Mouse (Mus musculus) forebrain, embryonic 10.5 days (tissue): ENCODE measurements around the gene Tnpo1. TPM values are rescaled to one million over a fixed set of nuclear protein-coding genes. Genes with fewer than 3 reads are reported as not detected.

Source experiments
- DNase-seq: peaks from one replicate; pipeline ENCODE4 v3.0.0-alpha.2; 2017; ENCODE audit warnings: low spot score; ENCODE audit errors: extremely low spot score
- H3K27ac ChIP-seq: fragments of 300-500 bp; sonication (generic); 2 replicates; pipeline ENCODE4 v1.5.1; 2016; ENCODE audit warnings: mild to moderate bottlenecking
- H3K27me3 ChIP-seq: fragments of 300-500 bp; sonication (generic); 2 replicates; pipeline ENCODE4 v1.6.1; 2016; ENCODE audit warnings: mild to moderate bottlenecking; ENCODE audit not compliant: poor library complexity, severe bottlenecking
- H3K36me3 ChIP-seq: fragments of 300-500 bp; sonication (generic); replicated peaks from 2 replicates; pipeline ENCODE4 v1.6.1; 2016; ENCODE audit warnings: mild to moderate bottlenecking, moderate library complexity
- H3K4me1 ChIP-seq: fragments of 300-500 bp; sonication (generic); 2 replicates; pipeline ENCODE4 v1.6.1; 2016
- H3K4me3 ChIP-seq: fragments of 300-500 bp; sonication (generic); 2 replicates; pipeline ENCODE4 v1.5.1; 2016; ENCODE audit warnings: mild to moderate bottlenecking, moderate library complexity
- H3K9me3 ChIP-seq: fragments of 300-500 bp; sonication (generic); 2 replicates; pipeline ENCODE4 v1.6.1; 2016; ENCODE audit warnings: mild to moderate bottlenecking, moderate library complexity
- WGBS: fragments of 180-500 bp; shearing (Covaris S2); methylation state at CpG from one replicate; pipeline ENCODE4 v1.1.7; 2016; 5-methylcytosine and 5-hydroxymethylcytosine counted together
- polyA plus RNA-seq: library from polyadenylated mRNA; unstranded; fragments of >200 nt; fragmentation: Nextera tagmentation; extraction: Ambion mirVana; gene quantifications from 2 replicates; pipeline ENCODE4 v1.2.1, GENCODE M21; 2016

Tnpo1 gene
- polyA plus RNA-seq, 1 experiment from 2014 or later, result 98.5 TPM

DNA sequence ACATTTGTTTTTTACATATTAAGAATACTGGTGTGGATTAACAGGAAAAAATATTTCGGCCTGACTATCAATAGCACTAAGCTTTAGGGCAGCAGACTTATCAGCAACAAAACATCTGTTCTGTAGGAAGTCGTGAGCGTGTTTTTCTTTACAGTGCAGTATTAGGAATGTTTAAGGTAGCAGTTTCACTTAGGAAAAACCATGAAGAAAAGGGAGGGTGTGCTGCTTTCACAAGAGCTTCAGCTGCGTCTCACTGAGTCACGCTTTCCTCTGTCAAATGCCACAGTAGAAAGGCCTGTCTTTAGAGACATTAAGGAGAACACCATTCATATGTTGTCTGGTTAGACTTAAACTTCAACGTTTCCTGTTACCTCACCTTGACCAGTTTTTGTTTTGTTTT lies 116.0 kb downstream of the Tnpo1 start:
- Histone ChIP-seq H3K9me3 (no peaks in the 10 kb centered on the region), H3K4me1 (peaks cover 16% of the 10 kb centered on the region), H3K27ac (no peak overlapping the region), H3K36me3 (peaks cover 11% of the 10 kb centered on the region), H3K27me3 (no peaks in the 10 kb centered on the region), H3K4me3 (no peak overlapping the region)
- no peak for DNase-seq
- 86% methylated on average over 6 of the region's 6 CpGs for WGBS

DNA sequence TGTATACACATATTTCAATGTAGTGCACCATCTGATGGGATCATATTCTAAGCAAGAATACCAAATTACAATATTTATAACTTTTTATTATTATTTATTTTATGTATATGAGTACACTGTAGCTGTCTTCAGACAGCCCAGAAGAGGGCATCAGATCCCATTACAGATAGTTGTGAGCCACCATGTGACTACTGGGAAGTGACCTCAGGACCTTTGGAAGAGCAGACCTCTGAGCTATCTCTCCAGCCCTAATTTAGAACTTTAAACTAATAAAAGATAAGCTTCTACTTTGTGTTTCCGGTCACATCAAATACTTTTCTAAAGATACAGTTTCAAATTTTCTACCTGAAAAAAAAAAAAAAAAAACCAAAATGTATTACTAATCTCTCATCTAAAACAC lies 117.1 kb downstream of the Tnpo1 start:
- no peak overlapping the region for H3K4me3 ChIP-seq
- H3K27ac ChIP-seq, result no peak overlapping the region
- peaks cover 21% of the 10 kb centered on the region for H3K36me3 ChIP-seq
- H3K4me1 ChIP-seq, result peaks cover 16% of the 10 kb centered on the region
- no peaks in the 10 kb centered on the region for H3K9me3 ChIP-seq
- no peaks in the 10 kb centered on the region for H3K27me3 ChIP-seq
- DNase-seq, result no peak
- 89% methylated on average over 1 of the region's 1 CpGs for WGBS

DNA sequence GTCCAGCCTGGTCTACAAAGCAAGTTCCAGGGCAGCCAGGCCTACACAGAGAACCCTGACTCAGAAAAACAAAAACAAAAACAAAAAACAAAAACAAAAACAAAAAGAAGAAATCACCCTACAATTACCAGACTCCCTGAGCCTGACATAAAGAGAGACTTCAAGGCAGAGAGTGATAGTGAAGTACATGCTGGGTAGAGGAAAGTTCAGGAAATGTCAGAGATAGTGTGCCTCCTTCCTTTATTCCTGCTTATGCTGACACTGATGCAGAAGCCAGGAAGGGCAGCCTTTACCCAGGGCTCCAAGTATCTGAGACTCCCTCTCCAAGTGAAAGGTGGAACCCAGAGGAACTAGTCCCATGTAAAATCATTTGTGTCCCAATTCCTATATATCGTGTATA lies 121.7 kb downstream of the Tnpo1 start:
- no peak overlapping the region for H3K4me3 ChIP-seq
- H3K4me1 ChIP-seq, result no peaks in the 10 kb centered on the region
- WGBS, result 97% methylated on average over 1 of the region's 1 CpGs
- peaks cover 10% of the 10 kb centered on the region; the same call in 1 of the 2 replicates for H3K9me3 ChIP-seq
- no peaks in the 10 kb centered on the region for H3K27me3 ChIP-seq
- DNase-seq, result no peak
- peaks cover 65% of the 10 kb centered on the region for H3K36me3 ChIP-seq
- H3K27ac ChIP-seq, result no peak overlapping the region

DNA sequence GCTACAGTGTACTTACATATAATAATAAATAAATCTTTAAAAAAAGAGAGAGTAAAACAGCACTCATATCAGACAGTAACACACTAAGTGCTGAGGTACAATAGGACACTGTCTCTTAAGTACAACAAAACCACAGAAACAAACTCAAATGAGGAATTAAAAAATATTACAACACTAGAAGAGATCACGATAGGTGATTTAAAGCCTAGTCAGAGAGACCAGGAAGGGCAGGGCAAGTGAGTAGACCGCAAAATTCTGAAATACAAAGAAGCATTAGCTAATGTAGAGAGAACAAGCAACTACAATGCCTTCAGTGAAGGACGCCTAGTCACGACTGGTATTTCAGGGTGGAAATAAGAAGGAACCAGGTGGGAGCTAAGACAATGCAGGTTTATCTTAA lies 122.5 kb downstream of the Tnpo1 start:
- H3K27me3 ChIP-seq, result no peaks in the 10 kb centered on the region
- peaks cover 72% of the 10 kb centered on the region for H3K36me3 ChIP-seq
- no peaks in the 10 kb centered on the region for H3K4me1 ChIP-seq
- H3K27ac ChIP-seq, result no peak overlapping the region
- peaks cover 10% of the 10 kb centered on the region; the same call in 1 of the 2 replicates for H3K9me3 ChIP-seq
- no peak for DNase-seq
- 91% methylated on average over 4 of the region's 4 CpGs for WGBS
- no peak overlapping the region for H3K4me3 ChIP-seq

DNA sequence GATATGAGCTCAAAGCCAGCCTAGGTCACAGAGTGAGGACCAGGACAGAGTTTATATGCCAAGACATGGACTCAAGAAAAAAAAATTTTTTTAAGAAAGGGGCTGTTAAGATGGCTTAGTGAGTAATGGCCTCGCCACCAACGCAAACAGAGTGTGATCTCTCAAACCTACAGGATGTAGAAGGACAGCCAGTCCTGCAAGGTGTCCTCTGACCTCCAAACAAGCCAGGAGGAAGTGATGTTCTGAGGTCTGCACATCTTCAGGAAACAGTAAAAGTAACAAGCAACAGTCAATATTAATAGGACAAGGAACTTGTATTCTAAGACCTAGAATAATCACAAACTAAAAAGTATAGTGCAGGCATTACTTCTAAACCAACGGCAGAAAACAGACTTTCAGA lies 123.2 kb downstream of the Tnpo1 start:
- WGBS, result 94% methylated on average over 3 of the region's 3 CpGs
- no peaks in the 10 kb centered on the region for H3K27me3 ChIP-seq
- H3K27ac ChIP-seq, result no peak overlapping the region
- no peak overlapping the region for H3K4me3 ChIP-seq
- H3K9me3 ChIP-seq, result peaks cover 10% of the 10 kb centered on the region; the same call in 1 of the 2 replicates
- H3K4me1 ChIP-seq, result no peaks in the 10 kb centered on the region
- no peak for DNase-seq
- peaks cover 73% of the 10 kb centered on the region for H3K36me3 ChIP-seq

DNA sequence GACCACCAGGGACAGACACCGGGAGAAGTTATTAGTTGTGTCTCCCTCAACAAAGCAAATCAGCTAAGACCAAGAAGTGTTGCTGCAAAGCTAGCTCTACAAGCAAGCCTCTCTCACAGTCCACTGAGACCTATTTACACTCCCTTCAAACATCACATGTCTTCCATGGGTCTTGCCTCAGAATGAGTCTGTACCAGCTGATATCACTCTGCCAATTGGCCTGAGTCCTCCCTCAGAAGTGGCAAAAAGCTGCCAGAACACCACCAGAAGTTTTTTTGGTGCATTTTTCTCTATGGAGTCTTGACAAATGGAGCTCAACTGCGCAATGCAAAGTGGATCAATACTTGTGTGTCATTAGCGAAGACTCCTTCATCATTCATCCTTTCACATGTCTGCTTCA lies 130.7 kb downstream of the Tnpo1 start:
- no peak overlapping the region for H3K27ac ChIP-seq
- H3K4me1 ChIP-seq, result no peaks in the 10 kb centered on the region
- no peak for DNase-seq
- no peak overlapping the region for H3K4me3 ChIP-seq
- peaks cover 49% of the 10 kb centered on the region for H3K36me3 ChIP-seq
- no peaks in the 10 kb centered on the region for H3K27me3 ChIP-seq
- peaks cover 1% of the 10 kb centered on the region; the same call in 1 of the 2 replicates for H3K9me3 ChIP-seq
- WGBS, result 89% methylated on average over 3 of the region's 3 CpGs

DNA sequence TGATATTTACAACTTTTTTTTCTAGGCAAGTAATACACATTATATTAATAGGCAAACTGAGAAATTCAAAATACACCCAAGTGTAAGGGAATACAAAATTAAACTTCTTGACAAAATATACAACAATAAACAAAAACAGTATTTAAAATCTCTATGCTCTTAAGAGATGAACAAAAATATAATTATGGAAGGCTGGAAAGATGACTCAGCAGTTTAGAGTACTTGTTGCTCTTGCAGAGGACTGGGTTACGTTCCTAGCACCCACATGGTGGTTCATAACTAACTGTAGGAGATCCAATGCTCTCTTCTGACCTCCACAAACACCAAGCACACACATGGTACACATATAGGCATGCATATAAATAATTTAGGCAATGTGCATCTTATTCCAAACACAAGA lies 133.3 kb downstream of the Tnpo1 start:
- no peaks in the 10 kb centered on the region for H3K9me3 ChIP-seq
- H3K27ac ChIP-seq, result no peak overlapping the region
- 98% methylated on average over 1 of the region's 1 CpGs for WGBS
- no peaks in the 10 kb centered on the region for H3K4me1 ChIP-seq
- no peak for DNase-seq
- no peak overlapping the region for H3K4me3 ChIP-seq
- H3K27me3 ChIP-seq, result no peaks in the 10 kb centered on the region
- peaks cover 45% of the 10 kb centered on the region for H3K36me3 ChIP-seq

DNA sequence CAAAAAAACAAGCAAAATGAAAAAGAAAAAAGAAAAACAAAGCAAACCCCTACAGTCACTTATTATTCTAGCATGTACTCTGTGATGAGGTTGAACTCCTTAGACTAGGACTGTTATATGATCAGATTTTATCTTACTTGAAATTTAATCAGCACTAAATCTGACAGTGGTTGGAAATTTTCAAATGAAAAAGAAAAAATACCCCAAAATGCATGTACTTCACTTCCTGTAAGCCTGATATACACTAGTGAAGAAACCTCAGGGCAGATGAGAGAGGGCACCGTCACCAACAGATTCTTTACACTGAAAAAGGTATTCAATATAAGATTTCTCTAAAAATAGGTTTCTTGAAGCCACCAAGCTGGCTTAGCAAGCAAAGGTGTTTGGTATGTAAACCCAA lies 134.5 kb downstream of the Tnpo1 start:
- no peak for DNase-seq
- Histone ChIP-seq H3K4me1 (no peaks in the 10 kb centered on the region), H3K27me3 (no peaks in the 10 kb centered on the region), H3K27ac (no peak overlapping the region), H3K9me3 (no peaks in the 10 kb centered on the region), H3K4me3 (no peak overlapping the region), H3K36me3 (peaks cover 49% of the 10 kb centered on the region)
- 94% methylated on average over 1 of the region's 1 CpGs for WGBS

Other genes starting within 250 kb of the Tnpo1 start
- gene Tmem171, start 231.6 kb downstream of the Tnpo1 start, polyA plus RNA-seq, result not detected in 2 replicates
- gene Fcho2, start 110.9 kb downstream of the Tnpo1 start, polyA plus RNA-seq, result 25.4 and 28.1 TPM in 2 replicates
- not detected in 2 replicates for gene 1700024P04Rik, start 58.2 kb upstream of the Tnpo1 start, polyA plus RNA-seq